24 mouse cellular contexts compared by ENCODE assay signal in the genomic region with DNA sequence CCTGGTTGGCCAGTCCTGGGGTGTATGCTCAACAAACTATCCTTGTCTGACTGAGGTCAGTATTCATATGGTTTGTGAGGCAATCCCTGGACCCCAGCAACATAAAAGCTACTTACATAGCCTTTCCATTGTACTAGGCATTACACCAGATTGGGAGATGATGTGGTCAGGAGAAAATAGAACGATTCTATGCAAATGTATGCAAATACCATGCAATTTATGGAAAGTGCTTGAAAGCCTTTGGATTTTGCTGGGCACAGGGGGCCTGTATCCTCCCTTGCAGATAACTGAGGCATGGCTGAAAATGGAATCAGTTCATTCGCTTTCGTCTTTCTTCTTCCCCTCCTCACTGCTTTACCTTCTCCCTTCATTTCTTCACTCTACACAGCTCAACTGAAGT. TPM values are rescaled to one million over a fixed set of nuclear protein-coding genes. Genes with fewer than 3 reads are reported as not detected.
"Had no signal": no experiment of that assay in that cellular context is flagged by ENCODE, and none has a peak within 500 bp of the region (broad histone marks: within the 10 kb centered on the region; RNA-seq: fewer than 3 reads in every experiment).

No protein-coding gene starts in this region.

- H3K27ac ChIP-seq: liver, embryonic 12.5 days; liver, embryonic 14.5 days; midbrain, embryonic 12.5 days; neural tube, embryonic 13.5 days; neural tube, embryonic 15.5 days; stomach, embryonic 15.5 days; stomach, postnatal 0 days had no signal

- H3K36me3 ChIP-seq: liver, embryonic 12.5 days; midbrain, embryonic 12.5 days; neural tube, embryonic 13.5 days; neural tube, embryonic 15.5 days; stomach, embryonic 15.5 days had no signal

- H3K9me3 ChIP-seq: liver, embryonic 12.5 days; midbrain, embryonic 12.5 days; neural tube, embryonic 13.5 days; neural tube, embryonic 15.5 days; stomach, embryonic 15.5 days had no signal

- H3K4me1 ChIP-seq: liver, embryonic 12.5 days; midbrain, embryonic 12.5 days; neural tube, embryonic 13.5 days; neural tube, embryonic 15.5 days; stomach, embryonic 15.5 days had no signal

- ATAC-seq: liver, embryonic 12.5 days had no signal

- H3K9ac ChIP-seq: liver, embryonic 12.5 days; liver, embryonic 14.5 days; lung, embryonic 14.5 days; midbrain, embryonic 12.5 days; neural tube, embryonic 13.5 days; neural tube, embryonic 15.5 days; stomach, embryonic 15.5 days had no signal

- H3K27me3 ChIP-seq: liver, embryonic 12.5 days; midbrain, embryonic 12.5 days; neural tube, embryonic 13.5 days; neural tube, embryonic 15.5 days; stomach, embryonic 15.5 days had no signal

- H3K4me2 ChIP-seq: liver, embryonic 12.5 days; lung, embryonic 14.5 days; midbrain, embryonic 12.5 days; neural tube, embryonic 13.5 days; neural tube, embryonic 15.5 days; stomach, embryonic 15.5 days had no signal

- DNase-seq: lung, adult 18-20 months; lung, embryonic 14.5 days; lung, postnatal 10 days; lung, postnatal 4 days; retina, postnatal 1 day; right cerebral cortex, adult 18-20 months; thymus, adult 18-20 months; thymus, postnatal 14 days; thymus, postnatal 36 days had no signal

- H3K4me3 ChIP-seq: liver, embryonic 12.5 days; midbrain, embryonic 12.5 days; myocyte; neural tube, embryonic 13.5 days; neural tube, embryonic 15.5 days; stomach, embryonic 15.5 days had no signal

RNA-seq across cellular contexts. Expression of a gene that starts 18.4 kb away (rescaled TPM):
- total RNA-seq: megakaryocyte, adult 5-6 weeks; megakaryocyte-erythroid progenitor cell, adult 5-6 weeks had no signal
- polyA plus RNA-seq: liver, embryonic 12.5 days; liver, embryonic 14.5 days; liver, embryonic 16.5 days; lung, embryonic 14.5 days; lung, embryonic 16.5 days; midbrain, embryonic 12.5 days; myocyte; neural tube, embryonic 11.5 days; neural tube, embryonic 13.5 days; neural tube, embryonic 15.5 days; spleen, adult 2 months; stomach, embryonic 15.5 days; stomach, postnatal 0 days; thymus, postnatal 0 days had no signal

RNA-seq across cellular contexts. Expression of a gene that starts 59.3 kb away (rescaled TPM):
- total RNA-seq: megakaryocyte, adult 5-6 weeks; megakaryocyte-erythroid progenitor cell, adult 5-6 weeks had no signal
- polyA plus RNA-seq: liver, embryonic 12.5 days; liver, embryonic 14.5 days; liver, embryonic 16.5 days; lung, embryonic 14.5 days; lung, embryonic 16.5 days; midbrain, embryonic 12.5 days; myocyte; neural tube, embryonic 11.5 days; neural tube, embryonic 13.5 days; neural tube, embryonic 15.5 days; spleen, adult 2 months; stomach, embryonic 15.5 days; stomach, postnatal 0 days; thymus, postnatal 0 days had no signal
